Mouse (Mus musculus) ES-E14 (cell line): Measurements from ENCODE around the gene Myom3.

Experiments used
- CHD2 ChIP-seq: IDR thresholded peaks from 2 replicates; pipeline ENCODE4 v1.6.1; 2014; ENCODE audit warnings: mild to moderate bottlenecking, low read depth, low read length, inconsistent platforms
- HCFC1 ChIP-seq: IDR thresholded peaks from 2 replicates; pipeline ENCODE4 v1.6.1; 2012; ENCODE audit warnings: low read length, inconsistent platforms, borderline replicate concordance; ENCODE audit not compliant: insufficient read depth
- MAFK ChIP-seq: IDR thresholded peaks from 2 replicates; pipeline ENCODE4 v1.6.1; 2014; ENCODE audit warnings: mild to moderate bottlenecking, low read depth, low read length, inconsistent platforms; ENCODE audit not compliant: insufficient read depth
- ZC3H11A ChIP-seq: IDR thresholded peaks from 2 replicates; pipeline ENCODE4 v1.6.1; 2012; ENCODE audit warnings: low read depth, mild to moderate bottlenecking, inconsistent platforms, low read length, borderline replicate concordance
- ZNF384 ChIP-seq: IDR thresholded peaks from 2 replicates; pipeline ENCODE4 v1.6.1; 2012; ENCODE audit warnings: low read depth, low read length, inconsistent platforms

DNA sequence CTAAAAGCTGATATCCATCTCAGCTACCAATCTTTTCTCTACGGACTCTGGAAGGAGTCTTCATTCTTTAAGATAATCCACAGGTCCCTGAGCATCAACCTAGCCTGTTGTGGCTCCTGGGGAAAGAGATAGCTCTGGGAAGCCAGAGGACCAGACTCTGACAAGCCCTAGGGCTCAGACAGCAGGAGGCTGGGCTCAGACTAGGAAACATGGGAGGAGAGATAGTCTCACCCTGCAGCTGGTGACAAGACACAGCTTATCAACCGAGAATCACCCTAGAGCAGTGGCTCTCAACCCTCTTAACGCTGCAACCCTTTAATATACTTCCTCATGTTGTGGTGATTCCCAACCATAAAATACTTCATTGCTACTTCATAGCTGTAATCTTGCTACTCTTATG lies 49.1 kb upstream of the Myom3 start:
- no peak for TF ChIP-seq HCFC1
- TF ChIP-seq ZNF384 = no peak
- TF ChIP-seq ZC3H11A = no peak
- no peak for TF ChIP-seq MAFK
- no peak for TF ChIP-seq CHD2
